Mouse (Mus musculus): ENCODE results near the gene Lrtm2.
"Not testable (repeated sequence)": the region's sequence is repeated elsewhere in the genome, so short reads cannot be mapped to it uniquely, and the experiment has no call there.

Lrtm2 gene

DNA sequence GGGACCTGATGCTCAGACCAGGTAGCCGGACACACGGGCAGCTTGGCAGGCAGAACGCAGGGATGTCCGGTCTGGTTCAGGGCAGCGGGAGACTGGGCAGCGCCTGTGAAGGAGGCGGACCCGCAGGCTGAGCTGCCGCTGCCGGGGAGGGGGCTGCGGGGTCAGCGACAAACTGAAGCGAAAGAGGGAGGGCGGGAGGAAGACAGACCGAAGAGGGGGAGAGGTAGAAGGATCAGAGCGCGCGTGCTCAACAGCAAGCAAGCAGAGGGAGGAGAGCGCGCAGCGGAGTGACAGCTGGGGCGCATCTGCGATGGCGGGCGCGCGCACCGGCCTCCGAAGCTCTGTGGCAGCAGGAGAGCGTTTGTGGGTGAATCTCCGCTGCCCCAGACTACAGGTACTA, at the start of gene Lrtm2:
TSS of gene Lrtm2 (minus strand) at position 261 of the 400 bp plus-strand sequence.
- no peak for DNase-seq

DNA sequence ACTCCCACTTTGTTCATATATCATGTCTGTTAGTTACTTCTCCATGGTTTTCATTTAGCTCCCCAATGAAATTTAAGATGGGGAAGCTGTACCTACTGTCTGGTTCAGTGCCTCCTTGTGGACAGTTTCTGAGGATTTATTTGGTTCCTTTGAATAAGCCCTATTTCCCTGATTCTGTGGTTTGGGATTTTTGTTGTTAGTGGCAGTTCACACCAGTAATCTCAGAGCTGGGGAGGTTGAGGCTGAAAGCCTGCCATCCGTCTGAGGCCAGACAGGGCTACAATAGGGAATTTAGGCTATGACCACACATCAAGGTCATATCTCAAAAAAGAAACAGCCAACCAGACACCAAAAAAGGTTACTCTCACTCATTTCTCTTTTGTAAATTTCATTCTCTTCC, 48.1 kb upstream of the Lrtm2 start:
- no peak for DNase-seq

GRCm38 (mm10) chr6:119377613-119378012, 47.0 kb upstream of the Lrtm2 start:
- DNase-seq: peak; percentile 19

DNA sequence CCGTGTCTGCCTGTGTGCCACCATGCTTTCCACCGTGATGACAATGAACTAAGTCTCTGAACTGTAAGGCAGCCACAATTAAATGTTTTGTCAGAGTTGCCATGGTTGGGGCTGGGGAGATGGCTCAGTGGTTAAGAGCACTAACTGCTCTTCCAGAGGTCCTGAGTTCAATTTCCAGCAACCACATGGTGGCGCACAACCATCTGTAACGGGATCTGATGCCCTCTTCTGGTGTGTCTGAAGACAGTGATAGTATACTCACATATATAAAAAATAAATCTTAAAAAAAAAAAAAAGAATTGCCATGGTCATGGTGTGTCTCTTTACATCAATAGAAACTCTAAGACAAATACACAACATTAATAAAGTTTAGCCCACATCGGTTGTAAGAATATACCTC, 44.5 kb upstream of the Lrtm2 start:
- no peak for DNase-seq

- no peak for DNase-seq
These were observed 42.6 kb upstream of the Lrtm2 start for GRCm38 (mm10) chr6:119373000-119373705.

DNA sequence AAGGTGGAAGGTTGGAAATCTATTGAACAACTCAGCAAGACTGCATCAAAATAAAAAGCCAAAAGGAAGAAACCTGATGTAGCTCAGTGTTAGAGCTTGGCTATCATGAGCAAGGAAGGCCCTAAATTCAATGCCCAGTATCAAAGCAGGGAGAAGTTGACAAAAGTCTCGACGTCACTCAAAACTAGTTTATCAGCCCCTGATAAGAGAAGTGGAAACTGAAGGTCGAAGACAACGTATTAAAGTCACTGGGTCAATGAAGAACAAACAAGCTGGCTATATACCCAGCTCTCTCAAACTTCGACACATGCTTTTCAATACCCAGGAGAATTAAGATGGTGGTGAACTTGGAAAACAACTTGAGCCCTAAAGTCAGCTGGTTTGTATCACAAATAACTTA, 41.7 kb upstream of the Lrtm2 start:
- no peak for DNase-seq

GRCm38 (mm10) chr6:119371624-119372023, 41.1 kb upstream of the Lrtm2 start:
- DNase-seq: no peak

GRCm38 (mm10) chr6:119367382-119367781, 36.8 kb upstream of the Lrtm2 start:
- DNase-seq: no peak

DNA sequence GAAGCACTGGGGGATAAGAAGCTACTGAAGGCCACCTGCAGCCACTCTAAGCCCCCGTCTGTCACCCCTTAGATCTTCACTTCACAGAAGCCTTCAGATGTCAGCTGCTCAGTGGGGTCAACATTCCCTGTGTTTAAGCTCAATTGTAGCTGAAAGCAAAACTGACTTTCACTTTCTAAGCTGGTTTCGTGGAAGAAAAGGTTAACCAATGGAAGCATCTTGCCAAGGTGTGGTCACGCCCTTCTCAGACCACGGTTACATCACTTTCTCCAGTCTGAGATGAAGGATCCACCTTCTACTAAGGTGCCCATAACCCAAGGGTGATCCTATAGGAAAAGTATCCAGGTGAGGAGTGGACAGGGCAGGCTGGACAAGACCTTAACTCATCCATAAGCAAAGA, 36.2 kb upstream of the Lrtm2 start:
- not testable (repeated sequence) for DNase-seq

GRCm38 (mm10) chr6:119363593-119363992, 33.0 kb upstream of the Lrtm2 start:
- DNase-seq: no peak

- peak; percentile 61 for DNase-seq
These were observed 30.5 kb upstream of the Lrtm2 start for GRCm38 (mm10) chr6:119360925-119361702.

GRCm38 (mm10) chr6:119360250-119360649, 29.7 kb upstream of the Lrtm2 start:
- not testable (repeated sequence) for DNase-seq

- no peak for DNase-seq
These were observed 27.5 kb upstream of the Lrtm2 start for GRCm38 (mm10) chr6:119358020-119358571.

DNA sequence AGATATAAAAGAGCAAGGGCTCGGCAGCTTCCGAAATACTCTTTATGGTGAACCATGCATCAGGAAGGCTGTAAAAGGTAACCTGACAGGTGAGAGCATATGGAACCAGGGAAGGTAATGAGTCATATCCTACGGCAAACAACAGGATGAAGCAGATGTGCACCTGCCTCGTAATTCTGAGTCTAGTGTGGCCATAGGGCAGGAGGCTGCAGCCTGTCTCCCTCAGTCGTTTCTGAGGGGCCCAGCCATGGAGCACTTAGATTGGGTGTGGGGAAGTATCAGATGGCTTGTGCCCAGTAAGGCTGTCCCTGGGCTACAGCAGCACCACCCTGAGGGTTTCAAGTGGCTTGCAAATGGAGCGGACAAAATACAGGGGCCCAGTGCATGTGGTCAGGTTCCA, 21.9 kb upstream of the Lrtm2 start:
- no peak for DNase-seq

- no peak for DNase-seq
These were observed 21.1 kb upstream of the Lrtm2 start for GRCm38 (mm10) chr6:119351656-119352055.

DNA sequence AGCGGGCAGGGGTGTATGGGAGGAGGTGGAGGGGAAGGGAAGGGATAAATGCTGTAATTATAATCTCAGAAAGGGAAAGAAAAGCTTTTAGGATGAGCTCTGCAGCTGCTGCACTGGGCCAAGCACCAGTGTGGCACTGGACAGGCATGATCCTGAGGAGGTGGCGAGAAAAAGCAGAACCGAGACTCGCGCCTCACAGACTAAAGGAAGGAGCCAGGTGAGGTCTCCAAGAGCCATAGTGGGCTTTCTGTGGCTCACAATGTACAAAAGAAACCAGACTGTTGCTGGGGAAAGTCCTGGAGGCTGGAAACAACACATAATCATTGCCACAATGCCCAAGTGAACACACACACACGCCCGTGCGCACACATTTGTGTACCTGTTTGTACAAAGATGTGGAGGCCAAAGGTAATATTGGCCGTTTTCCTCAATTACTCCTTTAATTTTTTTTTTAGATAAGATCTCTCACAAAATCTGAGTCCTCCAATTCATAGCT, 20.2 kb upstream of the Lrtm2 start:
- DNase-seq: no peak

GRCm38 (mm10) chr6:119348234-119348633, 17.7 kb upstream of the Lrtm2 start:
- peak; percentile 79 for DNase-seq

GRCm38 (mm10) chr6:119347813-119348212, 17.2 kb upstream of the Lrtm2 start:
- DNase-seq: no peak

DNA sequence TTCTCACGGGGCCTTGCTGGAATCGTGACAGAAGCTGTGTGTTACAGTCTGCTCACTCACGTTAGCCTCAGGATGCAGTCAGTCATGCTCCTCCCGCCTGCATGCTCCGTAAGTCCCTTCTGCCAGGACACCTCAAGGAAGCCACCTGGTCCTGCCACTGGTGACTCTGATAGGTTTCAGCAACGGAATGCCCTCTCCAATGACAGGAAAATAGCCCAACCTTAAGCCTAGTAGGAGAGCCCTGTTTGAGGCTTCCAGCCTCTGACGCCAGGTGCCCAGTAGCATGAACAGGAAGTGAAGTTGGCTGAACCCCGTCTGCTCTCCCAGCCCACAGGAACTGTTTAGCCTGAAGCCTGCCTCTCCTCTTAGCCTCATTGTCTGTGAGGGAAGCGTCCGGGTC, 15.7 kb upstream of the Lrtm2 start:
- no peak for DNase-seq

DNA sequence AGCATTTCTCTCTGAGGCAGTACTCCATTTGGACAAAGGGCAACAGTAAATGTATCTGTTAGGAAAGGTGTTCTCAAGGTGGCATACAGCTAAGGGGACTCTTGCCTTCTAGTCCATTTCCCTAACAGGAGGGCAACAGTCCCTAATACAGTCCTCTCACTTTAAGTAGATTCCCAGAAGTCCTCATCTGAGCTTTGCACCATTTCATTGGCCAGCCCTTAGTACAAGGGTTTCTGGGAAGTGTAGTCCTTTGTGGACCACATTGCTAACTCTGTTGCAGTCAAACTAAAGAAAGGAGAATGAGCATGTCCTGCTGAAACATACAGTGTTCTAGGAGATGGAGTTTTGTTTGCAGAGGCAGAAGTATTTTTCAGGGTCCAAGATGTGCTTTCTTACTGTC, 10.8 kb upstream of the Lrtm2 start:
- DNase-seq: no peak

DNA sequence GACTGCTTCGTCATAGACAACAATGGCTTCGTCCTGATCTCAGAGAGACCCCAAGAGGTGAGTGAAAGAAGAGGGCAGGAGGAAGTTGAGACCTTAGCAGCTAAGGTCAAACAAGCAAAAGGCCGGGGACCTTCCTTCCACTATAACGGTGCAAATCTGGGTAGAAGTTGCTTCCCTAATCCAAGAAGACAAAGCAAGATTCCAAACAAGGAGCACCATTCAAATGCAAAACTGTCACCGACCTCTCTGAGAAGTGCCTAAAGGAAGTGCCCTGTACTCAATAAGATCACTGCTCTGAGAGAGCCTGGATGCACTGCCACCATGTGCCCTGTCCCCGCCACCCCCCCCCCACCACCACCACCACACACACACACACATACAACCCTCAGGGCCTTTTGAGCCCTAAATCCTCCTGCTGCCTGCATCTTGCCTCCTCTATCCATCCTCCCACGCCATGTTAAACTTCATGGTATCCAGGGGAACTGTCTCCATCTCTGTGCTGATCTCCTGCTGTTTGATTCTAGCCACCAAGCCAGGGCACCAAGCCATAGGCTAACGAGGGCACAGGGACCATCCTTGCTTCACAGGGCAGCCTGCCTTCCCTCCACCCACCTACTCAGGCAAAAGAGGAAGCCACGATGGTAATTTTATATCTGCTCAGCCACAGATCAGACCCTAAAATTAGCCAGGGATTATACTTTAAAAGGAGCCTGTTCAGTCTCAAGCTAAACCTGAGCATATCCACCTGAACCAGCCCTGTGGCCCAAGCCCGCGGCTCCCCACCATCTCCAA, 7.8 kb upstream of the Lrtm2 start:
- no peak for DNase-seq

GRCm38 (mm10) chr6:119337287-119337686, 6.7 kb upstream of the Lrtm2 start:
- no peak for DNase-seq

- no peak for DNase-seq
These were observed 5.6 kb upstream of the Lrtm2 start for GRCm38 (mm10) chr6:119336124-119336523.
